Mouse (Mus musculus): Measurements from ENCODE around the gene Prkg1. TPM values are rescaled to one million over a fixed set of nuclear protein-coding genes. Genes with fewer than 3 reads are reported as not detected.

Gene Prkg1
- total RNA-seq, 2 experiments from 2014 or later = not detected

DNA sequence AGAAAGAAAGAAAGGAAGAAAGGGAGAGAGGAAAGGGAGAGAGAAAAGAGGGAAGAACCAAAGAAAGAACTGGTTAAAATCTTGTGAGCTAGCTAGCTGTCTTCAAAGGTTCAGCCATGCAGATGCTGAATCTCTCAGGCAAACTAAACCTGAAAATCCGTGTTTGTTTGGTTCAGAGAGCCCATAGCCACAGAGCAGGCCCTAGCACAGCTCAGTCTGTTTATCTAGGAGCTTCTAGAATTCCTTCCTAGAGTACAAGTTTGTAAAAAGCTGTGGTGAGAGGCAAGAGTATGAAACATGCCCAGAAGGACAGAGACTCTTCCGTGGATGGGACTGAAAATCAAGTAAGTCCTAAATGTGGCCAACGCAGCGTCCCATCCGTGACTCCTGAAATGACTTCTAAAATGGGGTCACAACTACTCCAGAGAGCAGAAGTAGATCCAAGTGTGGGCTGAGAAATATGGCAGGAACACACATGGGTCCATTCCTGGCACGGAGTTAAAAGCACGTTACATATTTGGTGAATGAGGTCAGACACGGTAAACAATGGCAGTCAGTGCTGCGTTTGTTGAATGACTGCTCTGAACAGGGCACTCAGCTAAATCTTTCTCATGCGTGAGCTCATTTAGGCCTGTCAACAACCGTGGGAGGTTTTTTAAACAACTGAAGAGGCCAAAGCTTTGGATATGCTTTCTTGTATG, 13.7 kb downstream of the Prkg1 start:
- ATAC-seq (replicated peaks; ENCODE audit: low FRiP score, poor library complexity, severe bottlenecking) = no peak

DNA sequence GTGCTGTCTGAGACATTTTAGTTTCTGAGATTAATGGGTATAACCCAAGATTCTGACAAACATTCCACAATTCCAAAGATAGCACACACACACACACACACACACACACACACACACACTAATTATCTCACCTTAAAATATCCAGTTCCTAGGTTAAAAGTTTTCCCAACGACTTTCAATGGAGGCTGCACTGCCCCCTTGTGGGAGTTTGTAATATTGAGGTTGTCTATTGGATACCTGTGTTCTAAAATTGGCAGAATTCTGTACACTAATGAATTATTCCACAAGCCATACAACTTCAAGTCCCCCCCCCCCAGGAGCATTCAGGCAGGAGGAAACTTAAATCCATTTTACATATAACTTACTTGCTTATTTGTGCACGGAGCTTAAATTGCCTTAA, 18.2 kb downstream of the Prkg1 start:
- no peak for ATAC-seq (replicated peaks; ENCODE audit: low FRiP score, poor library complexity, severe bottlenecking)

GRCm38 (mm10) chr19:31743241-31744045, 21.4 kb downstream of the Prkg1 start:
- no peak for ATAC-seq (replicated peaks; ENCODE audit: low FRiP score, poor library complexity, severe bottlenecking)

GRCm38 (mm10) chr19:31714900-31715299, 49.9 kb downstream of the Prkg1 start:
- no peak for ATAC-seq (replicated peaks; ENCODE audit: low FRiP score, poor library complexity, severe bottlenecking)

DNA sequence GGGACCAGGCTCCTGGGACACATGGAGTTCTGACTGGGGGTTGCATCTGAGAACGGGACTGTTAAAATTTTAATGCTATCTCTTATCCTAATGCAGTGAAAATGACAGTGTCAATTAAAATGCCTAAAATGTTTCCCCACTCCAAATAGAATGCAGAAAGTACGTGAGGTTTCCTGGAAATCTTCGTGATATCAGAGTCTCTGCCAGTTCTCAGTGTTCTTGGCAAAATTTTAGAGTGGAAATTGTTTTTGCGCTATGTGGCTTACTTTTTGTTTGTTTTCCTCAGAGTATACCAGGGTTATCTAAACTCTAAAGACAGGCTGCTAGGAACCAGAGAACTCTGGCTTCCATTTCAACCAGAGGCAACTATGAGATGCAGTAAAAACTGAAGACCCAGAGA, 50.4 kb downstream of the Prkg1 start:
- no peak for ATAC-seq (replicated peaks; ENCODE audit: low FRiP score, poor library complexity, severe bottlenecking)

GRCm38 (mm10) chr19:31713321-31713720, 51.5 kb downstream of the Prkg1 start:
- no peak for ATAC-seq (replicated peaks; ENCODE audit: low FRiP score, poor library complexity, severe bottlenecking)

DNA sequence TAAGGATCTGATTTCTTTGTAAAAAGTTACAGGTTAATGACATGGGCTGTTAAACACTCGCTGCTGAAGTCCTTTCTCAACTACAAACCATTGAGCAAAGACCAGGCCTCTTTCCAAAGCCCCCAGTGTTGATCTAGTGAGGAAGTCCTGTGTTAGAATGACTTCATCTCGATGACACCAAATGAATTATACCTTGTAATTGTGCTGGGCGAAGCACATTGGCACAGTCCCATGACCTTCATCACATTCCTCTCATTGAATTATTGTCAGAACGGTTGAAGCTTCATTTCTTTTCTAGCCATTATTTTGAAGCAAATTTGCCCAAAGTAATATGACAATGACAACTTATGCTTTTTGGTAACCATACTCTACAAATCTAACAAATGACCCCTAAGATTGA, 54.5 kb downstream of the Prkg1 start:
- ATAC-seq (replicated peaks; ENCODE audit: low FRiP score, poor library complexity, severe bottlenecking) = no peak

GRCm38 (mm10) chr19:31703991-31704390, 60.8 kb downstream of the Prkg1 start:
- ATAC-seq (replicated peaks; ENCODE audit: low FRiP score, poor library complexity, severe bottlenecking) = no peak

DNA sequence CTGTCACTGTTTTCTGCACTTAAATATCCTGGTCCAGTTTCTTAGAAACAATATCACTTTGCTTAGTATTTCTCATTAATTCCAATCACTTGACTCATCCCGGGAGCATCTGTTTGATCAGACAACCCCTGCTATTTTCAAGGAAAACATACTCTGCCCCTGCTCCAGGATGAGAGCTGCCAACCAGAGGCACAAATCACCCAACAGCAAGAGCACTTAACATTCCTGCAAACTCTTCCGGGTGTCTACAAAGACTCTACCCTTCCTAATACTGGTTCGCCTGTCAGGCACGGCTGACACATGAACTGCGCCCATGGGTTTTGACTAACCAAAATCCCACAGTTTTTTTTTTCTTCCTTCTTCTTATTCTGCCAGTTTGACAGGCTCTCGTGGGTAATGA, 65.9 kb downstream of the Prkg1 start:
- no peak for ATAC-seq (replicated peaks; ENCODE audit: low FRiP score, poor library complexity, severe bottlenecking)

DNA sequence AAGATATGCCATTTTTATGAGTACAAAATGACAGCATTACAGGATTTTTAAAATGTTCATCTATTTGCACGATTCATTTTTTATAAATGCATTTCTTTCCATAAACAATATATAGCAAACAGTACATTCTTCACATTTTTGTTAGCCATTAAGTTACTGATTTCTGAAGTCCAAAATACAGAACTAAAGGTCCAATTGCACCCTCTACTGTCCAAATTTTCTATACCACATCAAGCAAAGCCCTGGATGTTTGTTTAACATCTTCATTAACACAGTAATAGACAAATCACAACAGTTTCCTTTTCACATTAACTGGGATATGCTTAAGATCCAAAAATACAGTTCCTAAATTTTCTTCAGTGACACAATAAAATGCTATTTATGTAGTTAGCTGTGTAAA, 84.0 kb downstream of the Prkg1 start:
- ATAC-seq (replicated peaks; ENCODE audit: low FRiP score, poor library complexity, severe bottlenecking) = no peak

GRCm38 (mm10) chr19:31678324-31678723, 86.5 kb downstream of the Prkg1 start:
- no peak for ATAC-seq (replicated peaks; ENCODE audit: low FRiP score, poor library complexity, severe bottlenecking)

DNA sequence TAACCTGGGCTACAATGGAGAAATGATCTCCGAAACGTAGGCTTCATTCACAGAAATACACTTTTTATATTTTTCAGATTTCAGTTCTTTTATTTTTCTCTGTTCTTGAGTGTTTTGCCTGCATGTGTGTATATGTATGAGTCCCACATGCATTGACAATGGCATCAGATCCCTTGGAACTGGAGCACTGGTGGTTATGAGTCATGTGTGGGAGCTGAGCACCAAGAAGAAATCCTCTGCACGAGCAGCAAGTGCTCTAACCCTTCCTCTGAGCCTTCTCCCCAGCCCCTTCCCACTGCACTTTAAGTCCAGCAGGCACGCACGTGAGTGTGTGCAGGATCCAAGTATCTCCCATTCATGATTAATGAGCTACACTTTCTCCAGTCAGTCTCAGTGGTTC, 93.1 kb downstream of the Prkg1 start:
- ATAC-seq (replicated peaks; ENCODE audit: low FRiP score, poor library complexity, severe bottlenecking) = no peak

DNA sequence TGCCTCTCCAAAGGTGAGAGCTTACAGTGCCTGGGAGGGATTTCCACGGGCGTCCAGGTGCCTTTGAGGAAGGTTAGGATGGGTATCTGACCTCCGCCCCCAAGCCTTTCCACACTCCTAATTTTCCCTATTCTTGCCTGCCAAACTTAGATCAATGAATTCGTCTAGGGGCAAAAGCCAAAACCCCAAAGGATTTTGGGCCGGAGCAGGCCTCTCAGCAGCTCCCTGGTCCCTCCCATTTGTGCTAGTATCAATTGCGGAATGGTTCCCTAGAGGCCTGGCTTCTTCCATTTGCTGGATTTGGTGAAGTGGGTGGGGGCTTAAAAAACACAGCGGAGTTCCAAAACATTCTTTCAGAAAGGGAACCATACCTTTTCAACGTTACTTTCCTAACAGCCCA, 99.8 kb downstream of the Prkg1 start:
- no peak for ATAC-seq (replicated peaks; ENCODE audit: low FRiP score, poor library complexity, severe bottlenecking)

GRCm38 (mm10) chr19:31664159-31664991, 100.5 kb downstream of the Prkg1 start:
- no peak for ATAC-seq (replicated peaks; ENCODE audit: low FRiP score, poor library complexity, severe bottlenecking)

- ATAC-seq (replicated peaks; ENCODE audit: low FRiP score, poor library complexity, severe bottlenecking) = no peak
Measured at GRCm38 (mm10) chr19:31663437-31664158, 101.2 kb downstream of the Prkg1 start.

DNA sequence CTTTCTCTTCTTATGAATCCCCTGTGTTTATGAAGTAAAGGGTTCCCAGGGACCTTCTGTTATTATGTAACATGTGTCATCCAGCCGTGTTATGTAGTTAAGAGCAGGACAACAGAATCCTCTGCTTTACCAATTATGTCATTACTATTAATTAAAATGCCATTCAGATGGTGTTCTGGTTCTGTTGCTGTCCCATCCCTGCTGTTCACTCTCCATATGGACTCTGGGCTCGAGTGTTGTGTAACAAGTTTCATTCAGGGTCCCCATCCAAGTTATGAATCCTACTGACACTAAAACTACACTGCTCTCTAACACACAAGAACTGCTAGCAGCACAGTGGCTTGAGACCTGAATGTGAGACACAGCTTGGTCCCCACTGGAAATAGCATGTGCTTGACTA, 102.0 kb downstream of the Prkg1 start:
- no peak for ATAC-seq (replicated peaks; ENCODE audit: low FRiP score, poor library complexity, severe bottlenecking)

DNA sequence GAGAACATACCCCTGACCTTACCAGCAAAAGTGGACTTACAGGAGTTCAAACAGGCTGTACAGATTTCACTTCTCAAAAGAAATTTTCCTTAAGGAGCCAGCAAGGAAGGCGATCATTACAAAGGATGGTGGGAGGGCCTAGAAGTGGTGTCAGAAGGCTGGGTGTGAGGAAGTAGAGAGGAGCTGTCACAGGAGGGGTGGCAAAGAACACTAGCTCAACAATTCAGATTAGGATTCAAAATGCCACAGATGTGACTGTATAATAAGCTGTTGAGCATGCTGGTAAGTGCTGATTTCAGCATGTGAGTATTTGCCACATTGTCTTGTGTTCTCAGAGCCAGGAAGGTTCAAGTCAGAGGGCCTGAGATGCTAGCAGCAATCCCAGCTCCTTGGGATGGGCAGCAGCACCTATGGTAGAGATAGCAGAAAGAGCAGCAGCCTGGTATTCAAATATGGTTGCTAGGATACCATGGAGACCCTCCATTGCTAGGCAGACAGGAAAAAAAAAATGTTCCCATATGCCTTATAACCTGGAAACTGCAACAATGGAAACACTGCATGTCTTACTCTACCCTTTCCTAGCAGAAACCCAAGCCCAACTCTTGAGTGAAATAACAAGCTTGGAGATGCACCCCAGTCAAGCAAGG, 106.0 kb downstream of the Prkg1 start:
- ATAC-seq (replicated peaks; ENCODE audit: low FRiP score, poor library complexity, severe bottlenecking) = no peak

GRCm38 (mm10) chr19:31656256-31656655, 108.6 kb downstream of the Prkg1 start:
- ATAC-seq (replicated peaks; ENCODE audit: low FRiP score, poor library complexity, severe bottlenecking) = no peak

DNA sequence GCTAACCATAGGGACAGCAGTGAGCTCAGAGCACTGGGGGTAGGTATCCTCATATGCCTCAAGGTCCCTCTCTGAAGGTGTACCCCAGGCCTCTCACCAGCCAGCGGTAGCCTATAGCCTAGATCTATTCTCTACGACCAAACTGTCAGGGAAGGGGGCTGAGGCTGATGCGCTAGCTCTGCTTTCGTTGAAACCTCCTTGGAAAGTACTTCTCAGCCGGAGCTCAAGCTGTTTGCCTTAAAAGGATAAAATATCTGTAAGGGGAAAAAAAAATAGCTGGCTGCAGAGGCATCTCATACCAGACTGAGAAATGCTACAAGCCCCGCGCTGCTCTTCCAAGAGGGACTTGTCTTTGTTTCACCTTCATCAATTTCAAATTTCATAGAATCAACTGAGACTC, 109.0 kb downstream of the Prkg1 start:
- no peak for ATAC-seq (replicated peaks; ENCODE audit: low FRiP score, poor library complexity, severe bottlenecking)

Data from erythroid progenitor cell, adult 5-6 weeks (primary cell).